Mouse (Mus musculus) CH12.LX (cell line): ENCODE measurements around the gene Srp68. TPM values are rescaled to one million over a fixed set of nuclear protein-coding genes. Genes with fewer than 3 reads are reported as not detected.

Experiments
- DNase-seq: peaks from one replicate; pipeline ENCODE4 v3.0.0-alpha.2; 2013; ENCODE audit errors: extremely low read depth
- H3K27ac ChIP-seq: 2 replicates; pipeline ENCODE4 v1.5.1; 2012; ENCODE audit warnings: low read depth, mild to moderate bottlenecking, control low read depth, moderate library complexity; ENCODE audit not compliant: insufficient read depth
- H3K27me3 ChIP-seq: replicated peaks from 2 replicates; pipeline ENCODE3; 2012; ENCODE audit warnings: inconsistent platforms
- H3K36me3 ChIP-seq, 2 experiments: replicated peaks in 1 of 2; 2 replicates each; pipeline versions ENCODE3 to v1.6.1; 2012; ENCODE audit warnings: inconsistent platforms in 1 of 2, low read length in 1 of 2, mild to moderate bottlenecking in 1 of 2, mixed read lengths in 1 of 2, moderate library complexity in 1 of 2; ENCODE audit not compliant: control insufficient read depth in 1 of 2, insufficient read depth in 1 of 2
- H3K4me1 ChIP-seq, 2 experiments: 2 replicates each; pipeline ENCODE4 v1.6.1; 2012; ENCODE audit warnings: inconsistent platforms in 1 of 2, moderate library complexity in 1 of 2; ENCODE audit not compliant: insufficient read depth in 2 of 2, control insufficient read depth in 1 of 2
- H3K4me2 ChIP-seq: 2 replicates; pipeline ENCODE4 v1.6.1; 2012; ENCODE audit warnings: low read depth, mild to moderate bottlenecking, control low read depth; ENCODE audit not compliant: poor library complexity, insufficient read depth, severe bottlenecking
- H3K4me3 ChIP-seq, 3 experiments: fragments of 150-350 bp in 1 of 3; sonication (generic) in 1 of 3; replicated peaks in 1 of 3; 2 replicates each; pipeline versions ENCODE3 to v1.5.1; 2011 to 2012; ENCODE audit warnings: low read depth in 2 of 3, low read length in 2 of 3, mild to moderate bottlenecking in 2 of 3, moderate library complexity in 2 of 3, control low read depth in 1 of 3, improper control_type of control experiment in 1 of 3, inconsistent platforms in 1 of 3, mixed read lengths in 1 of 3; ENCODE audit not compliant: poor library complexity in 1 of 3
- H3K79me2 ChIP-seq: replicated peaks from 2 replicates; pipeline ENCODE4 v1.6.1; 2012; ENCODE audit warnings: mild to moderate bottlenecking, moderate library complexity; ENCODE audit not compliant: control insufficient read depth, poor library complexity, insufficient read depth, severe bottlenecking; ENCODE audit errors: extremely low read depth
- H3K9ac ChIP-seq: 2 replicates; pipeline ENCODE4 v1.6.1; 2012; ENCODE audit warnings: low read depth, mild to moderate bottlenecking, control low read depth, moderate library complexity; ENCODE audit not compliant: insufficient read depth
- H3K9me3 ChIP-seq: replicated peaks from 2 replicates; pipeline ENCODE3; 2012; ENCODE audit warnings: low read length, inconsistent platforms, mixed read lengths
- CHD1 ChIP-seq: IDR thresholded peaks from 2 replicates; pipeline ENCODE4 v1.6.1; 2012; ENCODE audit warnings: low read depth, low read length, improper control_type of control experiment, inconsistent platforms
- CHD2 ChIP-seq: IDR thresholded peaks from 2 replicates; pipeline ENCODE4 v1.6.1; 2011; ENCODE audit warnings: low read length, improper control_type of control experiment
- E2F4 ChIP-seq: IDR thresholded peaks from 2 replicates; pipeline ENCODE4 v1.6.1; 2011; ENCODE audit warnings: low read depth, low read length, improper control_type of control experiment; ENCODE audit not compliant: insufficient replicate concordance
- ELF1 ChIP-seq: IDR thresholded peaks from 2 replicates; pipeline ENCODE4 v1.6.1; 2014; ENCODE audit warnings: low read depth, mild to moderate bottlenecking, inconsistent platforms, low read length, improper control_type of control experiment
- HCFC1 ChIP-seq: IDR thresholded peaks from 2 replicates; pipeline ENCODE4 v1.6.1; 2012; ENCODE audit warnings: low read depth, mild to moderate bottlenecking, inconsistent platforms, low read length, improper control_type of control experiment
- JUND ChIP-seq: conservative IDR thresholded peaks from 2 replicates; pipeline ENCODE4 v1.6.1; 2011; ENCODE audit warnings: low read depth, low read length, improper control_type of control experiment
- MAX ChIP-seq: IDR thresholded peaks from 2 replicates; pipeline ENCODE4 v1.6.1; 2011; ENCODE audit warnings: low read length, improper control_type of control experiment
- MAZ ChIP-seq: IDR thresholded peaks from 2 replicates; pipeline ENCODE4 v1.6.1; 2012; ENCODE audit warnings: low read depth, mild to moderate bottlenecking, inconsistent platforms, low read length, improper control_type of control experiment, moderate library complexity
- MEF2A ChIP-seq: IDR thresholded peaks from 2 replicates; pipeline ENCODE4 v1.6.1; 2014; ENCODE audit warnings: low read depth, mild to moderate bottlenecking, inconsistent platforms, low read length, improper control_type of control experiment, borderline replicate concordance
- NELFE ChIP-seq: IDR thresholded peaks from 2 replicates; pipeline ENCODE4 v1.6.1; 2011; ENCODE audit warnings: low read depth, low read length, improper control_type of control experiment
- NRF1 ChIP-seq: IDR thresholded peaks from 2 replicates; pipeline ENCODE4 v1.6.1; 2014; ENCODE audit warnings: low read depth, mild to moderate bottlenecking, inconsistent platforms, low read length, improper control_type of control experiment, moderate library complexity
- PAX5 ChIP-seq: IDR thresholded peaks from 2 replicates; pipeline ENCODE4 v1.6.1; 2012; ENCODE audit warnings: low read length, inconsistent platforms, mixed read lengths
- SMC3 ChIP-seq: IDR thresholded peaks from 2 replicates; pipeline ENCODE4 v1.6.1; 2011; ENCODE audit warnings: low read depth, low read length, improper control_type of control experiment
- USF2 ChIP-seq: conservative IDR thresholded peaks from 2 replicates; pipeline ENCODE4 v1.6.1; 2011; ENCODE audit warnings: low read depth, low read length, improper control_type of control experiment
- ZKSCAN1 ChIP-seq: IDR thresholded peaks from 2 replicates; pipeline ENCODE4 v1.6.1; 2012; ENCODE audit warnings: low read depth, inconsistent platforms, low read length, improper control_type of control experiment, borderline replicate concordance
- ZMIZ1 ChIP-seq: IDR thresholded peaks from 2 replicates; pipeline ENCODE4 v1.6.1; 2012; ENCODE audit warnings: low read depth, mild to moderate bottlenecking, inconsistent platforms, low read length, improper control_type of control experiment
- ZNF384 ChIP-seq: IDR thresholded peaks from 2 replicates; pipeline ENCODE4 v1.6.1; 2012; ENCODE audit warnings: low read depth, low read length, improper control_type of control experiment, inconsistent platforms
- dilution Hi-C: fragments of 300-500 bp; cut with MboI; formaldehyde crosslinking; loops from 2 replicates; pipeline ENCODE4 v1.14.3; 2020; ENCODE audit warnings: low sequenced_read_pairs; ENCODE audit not compliant: extremely low pct_unique_long_range_greater_than_20kb, extremely low pct_ligation_motif_present
- in situ Hi-C: fragments of 300-500 bp; cut with MboI; formaldehyde crosslinking; loops from 3 replicates; pipeline ENCODE4 v1.14.3; 2019; ENCODE audit warnings: low sequenced_read_pairs, low pct_ligation_motif_present, low pct_unique_long_range_greater_than_20kb, mixed read lengths
- polyA plus RNA-seq: library from polyadenylated mRNA; unstranded; fragments of >175 nt; gene quantifications from 2 replicates; pipeline ENCODE4 v1.2.1, GENCODE M21; 2012; ENCODE audit warnings: low read depth; ENCODE audit not compliant: insufficient read length
- total RNA-seq, 2 experiments: library from RNA; depleted of rRNA; stranded (reverse); fragments of 300-350 nt in 1 of 2; fragments of >200 nt in 1 of 2; gene quantifications; 2 replicates each; pipeline ENCODE4 v1.2.3; 2012 to 2014

Gene Srp68
- total and polyA plus RNA-seq, 3 experiments: 53.2 to 184 (median 74.7) TPM

DNA sequence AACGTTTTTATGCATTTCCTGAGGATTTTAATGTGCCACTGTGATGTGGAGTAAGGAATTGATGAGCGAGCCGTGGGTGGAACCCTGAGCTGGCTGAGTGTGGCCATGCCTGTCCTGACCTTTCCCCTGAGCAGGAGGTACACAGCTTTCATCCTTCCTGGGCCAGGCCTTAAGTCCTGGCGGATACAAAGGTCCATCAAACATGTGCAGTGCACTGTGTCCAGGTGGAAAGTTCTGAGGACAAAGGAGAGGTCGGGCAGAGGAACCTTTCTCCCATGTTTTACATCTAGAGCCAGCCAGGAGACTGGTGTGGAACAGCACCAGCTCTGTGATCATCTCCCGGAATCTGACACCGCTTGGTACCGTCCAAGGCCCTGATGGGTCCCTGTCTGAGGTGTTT, 64.8 kb downstream of the Srp68 start:
- Histone ChIP-seq H3K36me3 (peaks cover 40 to 72% of the 10 kb centered on the region in 2 experiments), H3K9ac (no peak overlapping the region), H3K27me3 (no peaks in the 10 kb centered on the region), H3K4me1 (peaks cover 0 to 11% of the 10 kb centered on the region in 2 experiments; a peak in 3 of 4 replicates), H3K4me2 (no peak overlapping the region), H3K27ac (no peak overlapping the region), H3K4me3 (no peak overlapping the region), H3K79me2 (no peaks in the 10 kb centered on the region), H3K9me3 (peaks cover 4% of the 10 kb centered on the region)
- DNase-seq: no peak
- in situ Hi-C loops: no loop called here
- dilution Hi-C loops: no loop called here
- TF ChIP-seq MAX (no peak), ZKSCAN1 (no peak), MAZ (no peak), ZMIZ1 (no peak), PAX5 (no peak), ELF1 (no peak), SMC3 (no peak), MEF2A (no peak), HCFC1 (no peak), NELFE (no peak), NRF1 (no peak), CHD1 (no peak), ZNF384 (no peak), CHD2 (no peak), JUND (no peak), USF2 (no peak)

DNA sequence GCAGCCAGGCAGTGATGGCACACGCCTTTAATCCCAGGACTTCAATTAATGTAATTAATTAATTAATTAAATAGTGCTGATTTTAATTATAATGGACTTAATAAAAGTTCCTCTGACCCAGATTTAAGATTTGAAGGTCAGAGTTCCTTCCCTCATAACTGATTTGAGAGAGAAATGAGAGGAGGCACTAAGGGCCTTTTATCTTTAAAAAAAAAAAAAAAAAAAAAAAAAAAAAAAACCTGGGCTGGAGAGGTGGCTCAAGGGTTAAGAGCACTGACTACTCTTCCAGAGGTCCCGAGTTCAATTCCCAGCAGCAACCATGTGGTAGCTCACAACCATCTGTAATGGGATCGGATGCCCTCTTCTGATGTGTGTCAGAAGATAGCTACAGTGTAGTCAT, 65.4 kb downstream of the Srp68 start:
- peaks cover 40 to 71% of the 10 kb centered on the region in 2 experiments for H3K36me3 ChIP-seq
- no peaks in the 10 kb centered on the region for H3K27me3 ChIP-seq
- no peak overlapping the region for H3K27ac ChIP-seq
- H3K4me2 ChIP-seq: no peak overlapping the region
- H3K9me3 ChIP-seq: peaks cover 4% of the 10 kb centered on the region
- dilution Hi-C loops (no loop called here), in situ Hi-C loops (no loop called here)
- H3K79me2 ChIP-seq: no peaks in the 10 kb centered on the region
- no peak overlapping the region for H3K4me3 ChIP-seq
- H3K4me1 ChIP-seq: peaks cover 0 to 11% of the 10 kb centered on the region in 2 experiments; a peak in 3 of 4 replicates
- no peak for DNase-seq
- TF ChIP-seq ZNF384 (peak; percentile 68), E2F4 (no peak)
- TF ChIP-seq, all 38 proteins: peak for 1
- H3K9ac ChIP-seq: no peak overlapping the region
